Mouse (Mus musculus) kidney, adult 11 months (tissue): ENCODE data around the gene Fcho2.
"Not testable (repeated sequence)": the region's sequence is repeated elsewhere in the genome, so short reads cannot be mapped to it uniquely, and the experiment has no call there.

ENCODE experiments used
- DNase-seq: peaks from one replicate; pipeline ENCODE4 v3.0.0; 2022

Fcho2 gene

DNA sequence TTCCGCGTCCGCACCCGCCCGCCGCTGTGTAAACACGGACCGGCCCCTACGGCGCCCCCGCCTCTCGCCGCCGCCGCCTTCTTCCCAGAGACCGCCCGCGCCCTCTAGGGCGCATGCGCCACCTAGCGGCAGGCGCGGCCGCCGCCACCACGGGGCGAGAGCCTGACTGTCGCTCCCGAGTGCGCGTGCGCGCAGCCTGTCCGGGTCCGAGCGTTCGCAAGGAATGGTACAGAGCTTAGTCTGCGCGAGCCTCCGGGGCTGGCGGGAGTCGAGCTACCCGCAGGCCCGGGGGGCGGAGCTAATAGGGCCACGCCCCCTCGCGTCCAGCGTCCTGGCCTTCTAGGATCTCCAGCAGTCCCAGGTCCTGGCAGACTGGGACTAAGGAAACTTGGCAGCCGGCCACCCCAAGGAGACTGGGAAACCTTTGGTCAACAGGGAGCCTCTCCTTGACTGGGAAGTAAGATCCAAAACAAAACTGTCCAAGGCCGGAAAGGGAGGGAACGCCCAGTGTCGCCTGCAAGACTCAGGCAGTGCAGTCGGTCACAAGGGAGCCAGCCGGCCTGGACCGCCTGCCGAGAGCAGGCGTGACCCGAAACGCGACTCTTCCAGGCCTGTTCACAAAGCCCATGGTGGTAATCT lies at the start of gene Fcho2:
Gene Fcho2, minus strand, starts transcription at position 303 of the 639 bp plus-strand sequence.
- DNase-seq, result peak; percentile 100

DNA sequence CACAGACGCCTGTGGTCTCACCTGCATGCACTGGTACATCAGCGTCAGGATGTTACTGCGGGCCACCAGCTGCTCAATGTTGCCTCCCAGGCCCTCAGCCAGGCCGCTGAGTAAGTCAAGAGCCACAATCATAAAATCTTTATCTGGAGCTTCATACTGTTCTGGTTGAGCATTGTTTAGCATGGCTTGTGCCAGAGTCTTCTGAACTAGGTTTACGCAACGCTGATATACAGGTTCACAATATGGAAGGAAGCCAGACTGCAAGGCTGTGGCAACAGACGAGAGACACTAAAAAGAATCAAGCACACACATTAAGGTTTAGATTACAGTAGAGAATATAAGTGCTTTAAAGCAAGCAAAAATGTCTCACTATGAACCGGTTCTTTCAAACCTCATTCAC lies 40.0 kb upstream of the Fcho2 start:
- DNase-seq, result no peak

GRCm38 (mm10) chr13:98845794-98846193 lies 30.5 kb upstream of the Fcho2 start:
- DNase-seq, result no peak

DNA sequence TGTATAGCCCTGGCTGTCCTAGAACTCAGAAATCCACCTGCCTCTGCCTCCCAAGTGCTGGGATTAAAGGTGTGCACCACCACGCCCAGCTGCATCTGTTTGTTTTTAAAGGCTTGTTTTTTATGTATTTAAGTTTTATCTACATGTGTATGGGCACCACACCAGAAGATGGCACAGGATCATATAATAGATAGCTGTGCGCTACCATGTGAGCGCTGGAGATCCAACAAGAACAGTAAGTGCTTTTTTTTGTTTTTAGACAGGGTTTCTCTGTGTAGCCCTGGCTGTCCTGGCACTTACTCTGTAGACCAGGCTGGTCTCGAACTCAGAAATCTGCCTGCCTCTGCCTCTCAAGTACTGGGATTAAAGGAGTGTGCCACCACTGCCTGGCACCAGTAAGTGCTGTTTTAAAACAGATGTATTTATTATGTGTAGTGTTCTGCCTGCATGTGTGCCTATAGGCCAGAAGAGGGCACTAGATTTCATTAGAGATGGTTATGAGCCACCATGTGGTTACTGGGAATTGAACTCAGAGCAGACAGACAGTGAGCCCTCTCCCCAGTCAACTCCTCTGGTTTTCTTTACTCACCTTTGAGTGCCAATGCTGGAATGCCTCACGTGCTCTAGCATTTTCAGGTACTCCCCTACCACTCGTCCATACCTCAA lies 21.3 kb upstream of the Fcho2 start:
- DNase-seq, result no peak

DNA sequence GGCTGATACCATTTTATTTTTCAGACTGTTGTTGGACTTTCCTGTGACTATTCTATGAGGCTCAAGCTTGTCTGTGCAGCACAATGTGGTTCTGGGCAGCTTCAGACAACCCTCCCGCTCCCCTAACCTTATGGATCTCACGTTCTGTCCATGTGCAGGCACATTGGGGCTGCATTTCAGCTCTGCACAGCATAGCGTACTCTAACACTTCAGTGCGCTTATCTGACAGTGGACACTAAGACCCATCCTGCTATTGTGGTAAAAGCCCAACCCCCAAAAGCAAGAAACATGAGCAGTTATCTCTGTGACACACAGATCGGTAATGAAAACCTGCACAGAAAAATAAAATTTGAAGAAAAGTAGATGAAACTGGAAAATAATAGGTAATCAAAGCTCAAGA lies 20.5 kb upstream of the Fcho2 start:
- no peak for DNase-seq

GRCm38 (mm10) chr13:98834723-98835122 lies 19.5 kb upstream of the Fcho2 start:
- DNase-seq, result no peak

GRCm38 (mm10) chr13:98834199-98834598 lies 18.9 kb upstream of the Fcho2 start:
- no peak for DNase-seq

- no peak for DNase-seq
These were observed 17.5 kb upstream of the Fcho2 start for GRCm38 (mm10) chr13:98832451-98833450.

DNA sequence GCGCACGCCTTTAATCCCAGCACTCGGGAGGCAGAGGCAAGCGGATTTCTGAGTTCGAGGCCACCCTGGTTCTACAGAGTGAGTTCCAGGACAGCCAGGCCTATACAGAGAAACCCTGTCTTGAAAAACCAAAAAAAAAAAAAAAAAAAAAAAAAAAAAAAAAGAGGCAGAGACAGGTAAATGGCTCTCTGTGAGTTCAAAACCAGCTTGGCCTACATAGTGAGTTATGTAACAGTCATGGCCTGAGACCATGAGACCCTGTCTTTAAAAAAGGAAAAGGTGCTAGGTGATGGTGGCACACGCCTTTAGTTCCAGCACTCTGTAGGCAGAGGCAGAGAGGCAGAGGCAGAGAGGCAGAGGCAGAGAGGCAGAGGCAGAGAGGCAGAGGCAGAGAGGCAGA lies 13.8 kb upstream of the Fcho2 start:
- DNase-seq, result not testable (repeated sequence)

- DNase-seq, result no peak
These were observed 10.3 kb upstream of the Fcho2 start for GRCm38 (mm10) chr13:98825574-98825973.

DNA sequence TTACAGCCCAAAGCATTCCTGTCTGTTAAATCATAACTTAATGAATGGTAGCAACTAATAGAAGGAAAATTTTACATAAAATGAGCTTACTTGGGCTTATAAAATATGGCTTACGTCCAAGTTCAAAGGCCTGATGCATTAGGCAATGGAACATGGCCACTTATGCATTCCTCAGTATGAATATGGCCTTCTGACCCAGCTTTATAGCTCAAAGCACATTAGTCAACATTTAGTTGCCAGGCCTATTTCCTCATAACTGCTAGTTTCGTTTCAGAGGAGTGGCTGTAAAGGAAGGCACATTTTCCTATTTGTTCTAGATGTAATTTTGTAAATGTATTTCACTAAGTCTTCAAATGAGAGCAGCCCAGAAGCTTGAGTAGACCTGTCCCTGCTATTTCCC lies 3.8 kb upstream of the Fcho2 start:
- DNase-seq, result no peak

DNA sequence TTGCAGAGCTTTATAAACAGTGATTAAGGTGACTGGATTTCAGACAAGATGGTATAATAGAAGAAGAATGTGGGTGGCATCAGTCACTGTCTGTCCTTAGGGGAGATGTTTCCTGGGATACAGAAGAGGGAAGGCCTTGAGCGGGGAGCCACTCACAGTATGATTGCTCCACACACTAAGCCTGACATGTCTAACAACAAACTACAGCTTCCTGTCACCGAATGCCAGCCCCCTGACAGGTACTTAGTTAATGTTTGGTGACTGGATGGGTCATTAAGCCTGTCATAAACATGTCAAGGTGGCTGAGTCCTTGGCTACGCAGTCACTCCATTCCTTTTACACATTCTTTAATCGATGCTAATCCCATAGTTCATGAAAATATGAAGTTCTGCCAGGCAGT lies 3.0 kb upstream of the Fcho2 start:
- peak; percentile 71 for DNase-seq

- no peak for DNase-seq
These were observed 2.5 kb upstream of the Fcho2 start for GRCm38 (mm10) chr13:98817766-98818165.

DNA sequence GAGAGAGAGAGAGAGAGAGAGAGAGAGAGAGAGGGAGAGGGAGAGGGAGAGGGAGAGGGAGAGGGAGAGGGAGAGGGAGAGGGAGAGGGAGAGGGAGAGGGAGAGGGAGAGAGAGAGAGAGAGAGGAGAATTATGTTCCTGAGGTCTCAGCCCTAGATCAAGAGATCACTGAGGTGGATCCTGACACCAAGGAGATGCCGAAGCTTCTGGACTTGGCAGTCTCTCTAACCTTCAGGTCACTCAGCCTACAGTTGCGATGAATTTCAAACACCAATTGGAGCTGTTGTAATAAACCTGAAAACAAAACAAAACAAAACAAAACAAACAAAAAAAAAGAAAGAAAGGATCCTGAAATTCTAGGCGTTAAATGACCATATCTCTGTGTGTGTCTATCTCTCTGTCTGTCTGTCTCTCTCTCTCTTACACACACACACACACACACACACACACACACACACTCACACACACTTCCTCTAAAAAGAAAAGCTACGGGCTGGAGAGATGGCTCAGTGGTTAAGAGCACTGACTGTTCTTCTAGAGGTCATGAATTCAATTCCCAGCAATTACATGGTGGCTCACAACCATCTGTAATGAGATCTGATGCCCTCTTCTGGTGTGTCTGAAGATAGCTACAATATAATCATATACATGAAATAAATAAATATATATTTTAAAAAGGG lies 1.9 kb upstream of the Fcho2 start:
- DNase-seq, result not testable (repeated sequence)

DNA sequence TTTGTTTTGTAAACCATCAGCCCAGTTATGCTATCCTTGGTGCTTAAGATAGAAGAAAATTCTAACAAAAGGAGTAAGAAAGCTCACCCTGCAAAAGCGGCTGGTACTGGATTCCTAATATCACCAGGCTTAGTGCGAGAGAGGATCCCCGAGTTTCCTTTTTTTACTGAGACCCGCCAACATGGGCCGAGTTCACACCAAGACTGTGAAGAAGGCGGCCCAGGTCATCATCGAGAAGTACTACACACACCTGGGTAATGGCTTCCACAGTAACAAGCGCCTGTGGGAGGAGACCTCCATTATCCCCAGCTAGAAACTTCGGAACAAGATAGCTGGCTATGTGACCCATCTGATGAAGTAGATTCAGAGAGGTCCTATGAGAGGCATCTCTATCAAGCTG lies 1.3 kb upstream of the Fcho2 start:
- no peak for DNase-seq

DNA sequence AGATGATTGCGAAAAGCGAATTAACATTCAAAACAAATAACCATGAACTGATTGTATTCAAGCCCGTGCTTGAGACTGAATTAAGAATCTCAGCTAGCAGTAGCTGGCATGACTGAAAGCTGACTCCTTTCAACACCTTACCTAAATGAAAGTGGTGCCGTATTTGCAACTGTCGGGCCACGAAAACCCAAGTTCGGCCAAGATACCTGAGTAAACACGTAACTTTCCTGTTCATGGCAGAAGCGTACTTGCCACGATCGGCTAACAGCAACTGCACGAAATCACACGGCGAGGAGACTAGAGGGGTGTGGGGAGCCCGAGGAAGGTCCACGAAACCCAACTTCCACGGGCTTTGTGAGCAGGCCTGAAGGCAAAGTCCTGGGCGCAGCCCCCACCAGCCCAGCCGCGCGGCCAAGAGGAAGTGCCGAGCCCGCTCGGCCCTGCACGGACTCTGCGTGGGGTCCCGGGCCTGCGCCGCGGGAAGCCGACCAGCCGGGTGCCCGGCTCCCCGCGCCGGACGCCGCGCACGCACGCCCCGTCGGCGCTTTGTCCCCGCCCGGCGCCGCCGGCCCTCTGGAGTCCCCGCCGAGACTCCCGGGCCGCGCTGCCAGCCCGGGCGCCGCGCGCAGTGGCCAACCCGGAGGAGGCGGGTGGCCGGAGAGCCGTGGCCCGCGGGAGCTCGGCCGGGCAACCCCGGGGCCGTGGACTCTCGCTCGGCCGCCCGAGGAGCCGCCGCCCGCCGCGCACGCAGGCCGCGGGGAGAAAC lies 791 bp downstream of the Fcho2 start:
- DNase-seq, result peak; percentile 59

DNA sequence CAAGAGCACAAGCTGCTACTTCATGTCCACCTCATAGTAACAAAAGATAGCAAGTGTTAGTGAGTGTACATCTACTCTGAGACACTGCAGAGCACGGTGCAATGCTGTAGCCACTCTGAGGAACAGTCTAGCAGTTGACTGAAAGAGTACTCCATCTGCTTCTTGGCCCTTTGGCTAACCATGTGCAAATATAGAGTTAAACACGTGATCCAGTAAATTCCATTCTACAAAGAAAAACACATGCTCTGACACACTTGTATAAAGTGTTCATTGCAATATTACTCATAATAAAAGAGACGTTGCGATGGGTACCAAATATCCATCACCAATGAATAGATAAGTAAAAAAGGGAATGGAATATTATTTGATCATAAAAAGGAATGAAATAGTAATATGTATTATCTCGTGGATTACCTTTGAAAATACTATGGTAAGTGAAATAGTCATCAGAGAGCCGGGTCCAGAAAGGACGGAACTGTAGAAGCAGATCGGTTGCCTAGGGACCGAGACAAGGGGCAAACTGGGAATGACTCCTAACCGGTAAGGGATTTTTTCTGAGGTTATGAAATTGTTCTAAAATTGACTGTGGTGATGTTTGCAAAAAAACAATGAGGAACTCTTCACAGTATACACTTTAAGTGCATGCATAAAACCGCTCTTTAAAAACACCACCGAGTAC lies 1.5 kb downstream of the Fcho2 start:
- DNase-seq, result no peak

- DNase-seq, result no peak
These were observed 2.1 kb downstream of the Fcho2 start for GRCm38 (mm10) chr13:98813167-98813566.

DNA sequence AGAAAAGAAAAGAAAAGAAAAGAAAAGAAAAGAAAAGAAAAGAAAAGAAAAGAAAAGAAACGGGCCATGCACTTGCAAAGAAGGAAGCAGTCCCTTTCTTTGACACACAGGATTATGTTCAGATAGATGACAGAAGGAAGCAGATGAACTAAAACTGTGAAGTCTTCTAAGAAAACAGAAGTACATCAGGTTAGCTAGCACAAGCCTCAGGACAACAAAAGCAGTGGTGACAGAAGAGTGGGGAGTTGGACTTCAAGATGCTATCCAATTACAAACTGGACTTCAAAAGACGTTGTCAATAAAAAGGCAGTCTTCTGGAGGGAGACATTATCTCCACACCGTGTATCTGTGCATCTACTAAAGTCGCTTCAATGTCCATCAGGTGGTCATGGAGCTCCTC lies 3.0 kb downstream of the Fcho2 start:
- no peak for DNase-seq

DNA sequence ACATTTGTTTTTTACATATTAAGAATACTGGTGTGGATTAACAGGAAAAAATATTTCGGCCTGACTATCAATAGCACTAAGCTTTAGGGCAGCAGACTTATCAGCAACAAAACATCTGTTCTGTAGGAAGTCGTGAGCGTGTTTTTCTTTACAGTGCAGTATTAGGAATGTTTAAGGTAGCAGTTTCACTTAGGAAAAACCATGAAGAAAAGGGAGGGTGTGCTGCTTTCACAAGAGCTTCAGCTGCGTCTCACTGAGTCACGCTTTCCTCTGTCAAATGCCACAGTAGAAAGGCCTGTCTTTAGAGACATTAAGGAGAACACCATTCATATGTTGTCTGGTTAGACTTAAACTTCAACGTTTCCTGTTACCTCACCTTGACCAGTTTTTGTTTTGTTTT lies 5.1 kb downstream of the Fcho2 start:
- DNase-seq, result no peak

DNA sequence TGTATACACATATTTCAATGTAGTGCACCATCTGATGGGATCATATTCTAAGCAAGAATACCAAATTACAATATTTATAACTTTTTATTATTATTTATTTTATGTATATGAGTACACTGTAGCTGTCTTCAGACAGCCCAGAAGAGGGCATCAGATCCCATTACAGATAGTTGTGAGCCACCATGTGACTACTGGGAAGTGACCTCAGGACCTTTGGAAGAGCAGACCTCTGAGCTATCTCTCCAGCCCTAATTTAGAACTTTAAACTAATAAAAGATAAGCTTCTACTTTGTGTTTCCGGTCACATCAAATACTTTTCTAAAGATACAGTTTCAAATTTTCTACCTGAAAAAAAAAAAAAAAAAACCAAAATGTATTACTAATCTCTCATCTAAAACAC lies 6.2 kb downstream of the Fcho2 start:
- no peak for DNase-seq

DNA sequence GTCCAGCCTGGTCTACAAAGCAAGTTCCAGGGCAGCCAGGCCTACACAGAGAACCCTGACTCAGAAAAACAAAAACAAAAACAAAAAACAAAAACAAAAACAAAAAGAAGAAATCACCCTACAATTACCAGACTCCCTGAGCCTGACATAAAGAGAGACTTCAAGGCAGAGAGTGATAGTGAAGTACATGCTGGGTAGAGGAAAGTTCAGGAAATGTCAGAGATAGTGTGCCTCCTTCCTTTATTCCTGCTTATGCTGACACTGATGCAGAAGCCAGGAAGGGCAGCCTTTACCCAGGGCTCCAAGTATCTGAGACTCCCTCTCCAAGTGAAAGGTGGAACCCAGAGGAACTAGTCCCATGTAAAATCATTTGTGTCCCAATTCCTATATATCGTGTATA lies 10.8 kb downstream of the Fcho2 start:
- no peak for DNase-seq
